ENCODE assay signal across 38 mouse cellular contexts in genomic region chr2:147127366-147127765, GRCm38 (mm10). TPM values are rescaled to one million over a fixed set of nuclear protein-coding genes. Genes with fewer than 3 reads are reported as not detected.
"Had no signal": no experiment of that assay in that cellular context is flagged by ENCODE, and none has a peak within 500 bp of the region (broad histone marks: within the 10 kb centered on the region; RNA-seq: fewer than 3 reads in every experiment).

No protein-coding gene starts in this region.

- DNase-seq: gastrocnemius, adult 2 months; gastrocnemius, postnatal 10 days; gastrocnemius, postnatal 36 days; heart, adult 11 months; heart, adult 2 months; heart, postnatal 10 days; kidney, adult 11 months; kidney, adult 2 months; kidney, adult 9 months; kidney, postnatal 14 days; kidney, postnatal 36 days; layer of hippocampus, adult 9-11 months; layer of hippocampus, postnatal 36 days had no signal

RNA-seq across cellular contexts. Expression of gene Nkx2-4, which starts 42.1 kb away (rescaled TPM):
- total RNA-seq: gastrocnemius, adult 2 months; gastrocnemius, postnatal 10 days; gastrocnemius, postnatal 36 days; heart, adult 2 months; heart, postnatal 10 days; heart, postnatal 25 days; hematopoietic stem cell, adult 5-6 weeks; layer of hippocampus, adult 18-20 months; layer of hippocampus, adult 8-10 months; layer of hippocampus, postnatal 14 days; layer of hippocampus, postnatal 36 days; left cerebral cortex, adult 18-20 months; left cerebral cortex, postnatal 14 days; left cerebral cortex, postnatal 36 days had no signal
- polyA plus RNA-seq: frontal cortex, adult 2 months; gonadal fat pad, adult 2 months; heart, adult 2 months; heart, embryonic 12.5 days; heart, embryonic 14.5 days; heart, embryonic 16.5 days; hindbrain, embryonic 11.5 days; hindbrain, embryonic 13.5 days; hindbrain, embryonic 15.5 days; hindbrain, postnatal 0 days; intestine, embryonic 14.5 days; intestine, embryonic 16.5 days; kidney, adult 2 months; kidney, embryonic 15.5 days; kidney, postnatal 0 days; large intestine, adult 2 months; limb, embryonic 10.5 days; limb, embryonic 12.5 days; limb, embryonic 14.5 days had no signal
